Mouse (Mus musculus) thymus, adult 2 months (tissue): ENCODE data around the gene Gpc6. TPM values are rescaled to one million over a fixed set of nuclear protein-coding genes. Genes with fewer than 3 reads are reported as not detected.
"Not testable (repeated sequence)": the region's sequence is repeated elsewhere in the genome, so short reads cannot be mapped to it uniquely, and the experiment has no call there.

Experiments used
- DNase-seq: peaks from one replicate; pipeline ENCODE4 v3.0.0; 2021
- H3K27ac ChIP-seq: fragments of 200-500 bp; 2 replicates; pipeline ENCODE4 v1.5.1; 2012; ENCODE audit warnings: low read length, control low read depth; ENCODE audit not compliant: control insufficient read depth, insufficient read depth
- H3K27me3 ChIP-seq: fragments of 200-500 bp; 2 replicates; pipeline ENCODE4 v1.6.1; 2012; ENCODE audit warnings: mild to moderate bottlenecking, low read length, moderate library complexity, mixed read lengths; ENCODE audit not compliant: control insufficient read depth, insufficient read depth
- H3K36me3 ChIP-seq: fragments of 200-500 bp; 2 replicates; pipeline ENCODE4 v1.6.1; 2012; ENCODE audit warnings: mild to moderate bottlenecking, low read length, moderate library complexity; ENCODE audit not compliant: control insufficient read depth, insufficient read depth
- H3K4me1 ChIP-seq: fragments of 200-500 bp; replicated peaks from 2 replicates; pipeline ENCODE4 v1.6.1; 2012; ENCODE audit warnings: low read length; ENCODE audit not compliant: control insufficient read depth, insufficient read depth
- H3K4me3 ChIP-seq: fragments of 200-500 bp; 2 replicates; pipeline ENCODE4 v1.5.1; 2012; ENCODE audit warnings: mild to moderate bottlenecking, low read length, control low read depth, moderate library complexity; ENCODE audit not compliant: control insufficient read depth, insufficient read depth
- CTCF ChIP-seq: fragments of 200-500 bp; IDR thresholded peaks from 2 replicates; pipeline ENCODE4 v1.5.1; 2012; ENCODE audit warnings: mild to moderate bottlenecking, control low read depth, low read length, moderate library complexity, borderline replicate concordance; ENCODE audit not compliant: control insufficient read depth, poor library complexity, insufficient read depth; ENCODE audit errors: extremely low read depth
- POLR2A ChIP-seq: fragments of 200-500 bp; IDR thresholded peaks from 2 replicates; pipeline ENCODE4 v1.6.1; 2012; ENCODE audit warnings: mild to moderate bottlenecking, low read length, control low read depth, moderate library complexity; ENCODE audit not compliant: control insufficient read depth, poor library complexity, insufficient read depth; ENCODE audit errors: extremely low read depth
- WGBS: fragments of 180-500 bp; shearing (Covaris S2); methylation state at CpG from one replicate; pipeline ENCODE4 v1.1.7; 2018; 5-methylcytosine and 5-hydroxymethylcytosine counted together
- polyA plus RNA-seq: library from polyadenylated mRNA; depleted of rRNA; stranded (reverse); fragments of >200 nt; gene quantifications from 2 replicates; pipeline ENCODE4 v1.2.3, GENCODE M21; 2012

Gene Gpc6
- polyA plus RNA-seq, 1 experiment, result 1.5 TPM

DNA sequence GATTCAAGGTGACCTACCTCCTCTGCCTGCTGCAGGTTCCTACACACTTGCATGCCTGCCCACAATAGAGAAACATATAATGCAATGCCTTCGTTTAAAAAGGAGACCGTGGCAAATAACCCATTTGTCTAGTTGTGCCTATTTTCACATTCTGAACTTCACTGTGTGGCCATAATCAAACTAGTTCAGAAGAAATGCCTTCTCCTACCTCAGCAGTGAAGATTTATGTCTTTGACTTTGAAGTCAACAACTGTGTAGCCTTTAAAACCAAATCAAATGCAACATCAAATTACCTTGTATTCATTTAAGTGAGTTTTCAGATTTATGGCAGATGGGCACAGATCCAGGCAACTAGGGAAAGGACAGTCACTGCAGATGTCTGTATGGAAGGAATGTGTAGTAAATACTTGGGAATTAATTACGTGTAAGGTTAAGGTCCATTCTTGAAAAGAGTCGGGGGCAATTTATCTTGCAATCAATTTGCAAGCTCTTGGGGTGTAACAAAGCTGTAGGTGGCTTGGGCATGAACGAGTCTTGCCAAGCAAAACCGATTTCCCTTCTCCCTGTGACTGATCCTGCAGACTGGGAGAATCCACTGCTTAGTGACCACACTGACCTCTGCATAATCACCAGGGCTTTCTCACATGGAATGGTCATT is 494.6 kb downstream of the Gpc6 start:
- Histone ChIP-seq H3K27ac (no peak overlapping the region), H3K36me3 (no peaks in the 10 kb centered on the region), H3K4me1 (no peaks in the 10 kb centered on the region), H3K4me3 (no peak overlapping the region), H3K27me3 (no peaks in the 10 kb centered on the region)
- TF ChIP-seq CTCF, result no peak
- TF ChIP-seq POLR2A, result no peak
- no peak for DNase-seq
- 91% methylated on average over 6 of the region's 6 CpGs for WGBS

DNA sequence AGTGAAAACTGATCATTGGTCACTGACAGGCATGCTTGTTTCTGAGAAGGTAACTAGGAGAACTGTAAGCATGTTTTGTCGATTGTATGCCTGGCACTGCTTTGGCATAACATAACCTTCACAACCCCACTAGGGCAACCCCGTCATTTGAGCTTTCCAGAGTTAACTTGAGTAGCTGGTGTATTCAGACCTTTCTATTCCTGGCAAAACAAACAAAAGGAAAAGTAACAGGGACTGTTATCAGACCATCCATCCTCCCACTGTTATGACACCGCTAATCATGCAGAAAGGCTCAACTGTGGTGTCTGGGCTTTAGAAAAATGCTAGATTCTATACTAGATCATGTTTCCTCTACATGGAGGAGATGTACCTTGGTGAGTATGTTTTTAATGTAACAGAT is 496.1 kb downstream of the Gpc6 start:
- no peak overlapping the region for H3K27ac ChIP-seq
- no peaks in the 10 kb centered on the region for H3K4me1 ChIP-seq
- no peak for DNase-seq
- no peak for TF ChIP-seq POLR2A
- no peak for TF ChIP-seq CTCF
- H3K4me3 ChIP-seq, result no peak overlapping the region
- H3K27me3 ChIP-seq, result no peaks in the 10 kb centered on the region
- no peaks in the 10 kb centered on the region for H3K36me3 ChIP-seq
- 89% methylated on average over 3 of the region's 3 CpGs for WGBS

DNA sequence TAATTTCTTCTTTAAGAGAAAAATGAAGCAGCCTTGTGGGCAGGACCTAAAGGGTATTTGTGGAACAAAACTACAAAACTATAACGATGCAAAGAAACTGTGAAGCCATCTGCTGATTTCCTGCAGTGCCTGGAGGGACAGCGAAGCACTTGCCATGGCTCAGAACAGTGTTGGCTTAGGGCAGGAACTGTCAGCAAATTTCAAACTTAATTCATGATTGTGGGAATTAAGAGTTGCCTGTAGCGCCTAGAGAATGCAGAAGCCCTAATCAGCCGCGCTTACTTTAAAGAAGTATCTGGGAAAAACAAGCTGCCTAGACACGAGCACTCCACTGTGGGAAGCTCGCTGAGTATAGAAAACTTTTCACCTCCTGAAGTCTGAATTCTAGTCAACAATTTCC is 501.0 kb downstream of the Gpc6 start:
- H3K27me3 ChIP-seq, result no peaks in the 10 kb centered on the region
- H3K27ac ChIP-seq, result no peak overlapping the region
- 36% methylated on average over 7 of the region's 7 CpGs for WGBS
- no peak for DNase-seq
- H3K4me1 ChIP-seq, result no peaks in the 10 kb centered on the region
- TF ChIP-seq CTCF (no peak), POLR2A (no peak)
- H3K4me3 ChIP-seq, result no peak overlapping the region
- H3K36me3 ChIP-seq, result no peaks in the 10 kb centered on the region

DNA sequence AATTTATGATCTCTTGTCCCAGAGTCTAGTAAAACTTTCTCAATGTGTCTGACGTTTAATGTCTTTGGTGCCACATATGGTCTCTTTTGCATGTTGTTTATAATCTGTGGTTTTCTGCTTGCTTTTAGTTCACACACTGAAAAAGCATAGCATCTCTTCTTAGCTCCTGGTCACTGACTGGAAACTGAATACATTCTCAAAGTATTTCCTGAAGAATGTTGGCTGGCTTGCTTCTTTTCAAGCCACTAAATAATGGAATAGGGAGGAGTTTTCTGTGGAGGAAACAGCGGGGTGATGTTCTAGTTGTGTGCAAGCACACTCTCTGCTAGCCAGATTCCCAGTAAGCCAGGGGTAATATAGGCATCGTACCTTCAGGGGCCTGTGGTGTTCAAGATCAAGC is 502.7 kb downstream of the Gpc6 start:
- H3K27me3 ChIP-seq, result no peaks in the 10 kb centered on the region
- no peak for DNase-seq
- no peaks in the 10 kb centered on the region for H3K36me3 ChIP-seq
- no peak overlapping the region for H3K27ac ChIP-seq
- TF ChIP-seq POLR2A (no peak), CTCF (no peak)
- no peaks in the 10 kb centered on the region for H3K4me1 ChIP-seq
- 86% methylated on average over 3 of the region's 3 CpGs for WGBS
- no peak overlapping the region for H3K4me3 ChIP-seq

DNA sequence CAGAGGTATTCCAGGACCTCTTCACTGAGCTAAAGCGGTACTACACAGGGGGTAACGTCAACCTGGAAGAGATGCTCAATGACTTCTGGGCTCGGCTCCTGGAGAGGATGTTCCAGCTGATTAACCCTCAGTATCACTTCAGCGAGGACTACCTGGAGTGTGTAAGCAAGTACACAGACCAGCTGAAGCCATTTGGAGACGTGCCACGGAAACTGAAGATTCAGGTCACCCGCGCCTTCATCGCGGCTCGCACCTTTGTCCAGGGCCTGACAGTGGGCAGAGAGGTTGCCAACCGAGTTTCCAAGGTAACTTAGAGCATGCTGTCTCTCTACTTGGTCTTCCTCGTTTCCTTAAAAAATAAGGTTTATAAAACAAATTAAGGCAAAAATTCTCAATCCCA is 510.6 kb downstream of the Gpc6 start:
- H3K4me3 ChIP-seq, result no peak overlapping the region
- TF ChIP-seq CTCF (no peak), POLR2A (no peak)
- no peaks in the 10 kb centered on the region for H3K36me3 ChIP-seq
- H3K27me3 ChIP-seq, result no peaks in the 10 kb centered on the region
- no peaks in the 10 kb centered on the region for H3K4me1 ChIP-seq
- 95% methylated on average over 13 of the region's 13 CpGs for WGBS
- DNase-seq, result no peak
- H3K27ac ChIP-seq, result no peak overlapping the region

DNA sequence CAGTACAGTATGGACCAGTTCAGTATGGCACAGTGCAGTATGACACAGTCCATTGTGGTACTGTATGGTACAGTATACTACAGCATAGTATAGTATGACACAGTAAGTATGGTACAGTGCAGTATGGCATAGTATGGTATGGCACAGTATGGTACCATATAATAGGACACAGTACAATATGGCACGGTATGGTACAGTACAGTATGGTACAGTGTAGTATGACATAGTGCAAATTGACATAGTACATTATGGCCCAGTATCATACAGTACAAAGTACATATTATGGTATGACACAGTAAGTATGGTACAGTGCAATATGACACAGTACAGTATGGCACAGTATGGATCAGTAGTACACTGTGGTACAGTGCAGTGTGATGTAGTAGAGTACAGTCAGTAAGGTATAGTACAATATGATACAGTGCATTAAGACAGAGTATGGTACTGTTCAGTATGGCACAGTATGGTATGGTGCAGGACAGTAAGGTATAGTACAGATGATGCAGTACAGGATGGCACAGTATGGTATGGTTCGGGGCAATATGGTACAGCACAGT is 521.6 kb downstream of the Gpc6 start:
- not testable (repeated sequence) for H3K36me3 ChIP-seq, H3K27ac ChIP-seq, DNase-seq, H3K27me3 ChIP-seq, H3K4me3 ChIP-seq, H3K4me1 ChIP-seq
- 96% methylated on average over 2 of the region's 2 CpGs for WGBS

DNA sequence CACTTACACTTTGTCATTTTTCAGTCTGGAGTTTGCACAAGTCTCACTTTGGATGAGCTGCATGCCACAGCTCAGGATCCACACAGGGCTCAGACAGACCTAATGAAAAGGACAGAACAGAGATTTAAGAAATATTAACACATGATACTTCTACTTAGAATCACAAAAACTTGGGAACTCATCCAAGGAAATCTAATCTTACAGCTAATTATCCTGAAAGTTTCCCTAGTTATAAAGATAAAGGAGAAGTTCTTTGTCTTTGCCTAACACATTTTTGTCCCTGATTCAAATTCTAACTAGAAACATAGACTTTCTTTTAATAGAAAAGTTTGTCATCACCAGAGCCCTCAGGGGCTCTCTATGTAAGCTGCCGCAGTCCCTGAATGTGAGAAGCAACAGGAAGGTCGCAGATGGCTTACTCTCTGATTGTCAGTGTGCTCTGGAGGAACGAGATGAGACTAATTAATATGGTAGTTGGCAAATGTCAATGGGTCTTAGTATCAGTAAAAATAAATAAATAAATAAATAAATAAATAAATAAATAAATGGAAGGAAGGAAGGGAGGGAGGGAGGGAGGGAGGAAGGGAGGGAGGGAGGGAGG is 526.4 kb downstream of the Gpc6 start:
- no peak for TF ChIP-seq POLR2A
- WGBS, result 86% methylated on average over 3 of the region's 3 CpGs
- DNase-seq, result no peak

More for the DNA sequence above, 526.4 kb downstream of the Gpc6 start:
- Histone ChIP-seq H3K27ac (no peak overlapping the region), H3K27me3 (no peaks in the 10 kb centered on the region), H3K4me1 (no peaks in the 10 kb centered on the region), H3K4me3 (no peak overlapping the region), H3K36me3 (no peaks in the 10 kb centered on the region)
